Mouse (Mus musculus) testis, postnatal 10 days (tissue): ENCODE results near the gene Commd7.

Source experiments
- DNase-seq: peaks from one replicate; pipeline ENCODE4 v3.0.0; 2021; ENCODE audit warnings: low spot score

Commd7 gene

DNA sequence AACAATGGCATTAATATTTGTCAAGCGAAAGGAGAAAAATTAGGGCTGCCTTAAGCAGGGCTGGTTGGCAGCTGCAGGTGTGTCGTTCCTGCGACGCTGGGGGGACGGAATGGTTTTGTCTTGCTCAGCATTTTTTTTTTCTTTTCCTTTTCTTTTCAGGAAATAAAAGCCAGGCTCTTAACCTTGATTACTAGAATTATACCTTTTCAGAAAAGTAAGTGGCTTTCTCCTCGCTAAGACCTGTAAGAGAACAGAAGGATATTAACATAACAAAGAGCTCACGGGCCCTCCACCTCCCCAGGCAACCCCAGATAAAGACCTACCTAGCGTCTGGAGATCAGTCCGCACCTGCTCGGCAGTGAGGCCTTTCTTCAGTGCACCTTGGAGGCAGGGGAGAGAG, 10.1 kb downstream of the Commd7 start:
- no peak for DNase-seq

DNA sequence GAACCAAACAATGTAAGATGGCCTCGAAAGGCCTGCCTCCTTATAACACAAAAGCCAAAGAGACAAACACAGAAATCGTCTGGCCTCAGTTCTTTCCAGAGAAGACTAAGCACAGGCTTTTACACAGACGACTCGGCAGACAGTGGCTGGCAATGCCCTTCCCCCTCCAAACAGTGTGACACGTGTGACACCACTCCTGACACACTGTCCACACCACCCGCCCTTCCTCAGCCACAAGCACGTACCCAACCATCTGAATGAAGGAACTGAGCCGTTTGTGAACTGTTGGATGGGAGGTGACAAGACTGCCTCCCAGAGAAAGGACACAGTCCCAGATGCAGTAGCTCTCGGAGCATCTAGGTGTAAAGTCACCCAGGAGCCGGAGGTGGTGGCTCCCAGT, 13.7 kb downstream of the Commd7 start:
- DNase-seq, result no peak

- DNase-seq, result no peak
Observed at GRCm38 (mm10) chr2:153618439-153618838, 14.1 kb downstream of the Commd7 start.

DNA sequence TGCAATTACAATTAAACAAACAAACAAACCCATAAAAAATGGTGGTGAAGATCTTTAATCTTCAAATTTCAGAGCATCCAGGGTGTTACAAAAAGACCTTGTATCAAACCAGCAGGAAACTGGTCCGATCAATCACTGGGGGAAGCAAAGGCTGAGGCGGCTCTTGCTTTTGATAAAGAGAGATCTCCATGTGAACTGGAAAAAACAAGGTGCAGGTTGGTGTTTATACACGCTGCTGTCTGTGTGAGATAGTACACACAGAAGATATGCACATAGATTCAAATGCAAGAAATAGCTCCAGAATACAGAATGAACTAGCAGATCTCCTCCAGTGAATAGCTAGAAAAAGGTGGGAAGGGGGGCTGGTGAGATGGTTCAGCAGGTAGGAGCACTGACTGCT, 15.7 kb downstream of the Commd7 start:
- DNase-seq, result no peak

- no peak for DNase-seq
Observed at GRCm38 (mm10) chr2:153612594-153613281, 19.8 kb downstream of the Commd7 start.

GRCm38 (mm10) chr2:153611743-153612142, 20.8 kb downstream of the Commd7 start:
- no peak for DNase-seq

DNA sequence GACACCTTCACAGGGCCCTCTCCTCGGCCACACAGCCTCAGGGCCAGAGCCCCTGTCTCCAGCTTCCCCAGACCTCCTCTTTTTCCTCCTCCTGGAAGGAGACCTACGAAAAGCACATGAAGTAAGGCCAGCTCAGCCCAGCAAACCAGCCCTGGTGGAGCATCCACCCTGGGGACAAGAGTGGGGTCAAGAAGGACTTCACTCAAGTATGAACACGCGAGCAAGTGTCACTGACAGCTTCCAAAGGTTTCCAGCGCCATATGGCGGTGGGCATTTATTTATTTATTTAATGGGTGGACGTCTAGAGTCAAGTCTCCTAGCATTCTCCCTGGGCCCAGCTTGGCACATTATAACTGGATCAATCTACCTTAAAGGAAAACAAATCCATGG, 21.3 kb downstream of the Commd7 start:
- no peak for DNase-seq

DNA sequence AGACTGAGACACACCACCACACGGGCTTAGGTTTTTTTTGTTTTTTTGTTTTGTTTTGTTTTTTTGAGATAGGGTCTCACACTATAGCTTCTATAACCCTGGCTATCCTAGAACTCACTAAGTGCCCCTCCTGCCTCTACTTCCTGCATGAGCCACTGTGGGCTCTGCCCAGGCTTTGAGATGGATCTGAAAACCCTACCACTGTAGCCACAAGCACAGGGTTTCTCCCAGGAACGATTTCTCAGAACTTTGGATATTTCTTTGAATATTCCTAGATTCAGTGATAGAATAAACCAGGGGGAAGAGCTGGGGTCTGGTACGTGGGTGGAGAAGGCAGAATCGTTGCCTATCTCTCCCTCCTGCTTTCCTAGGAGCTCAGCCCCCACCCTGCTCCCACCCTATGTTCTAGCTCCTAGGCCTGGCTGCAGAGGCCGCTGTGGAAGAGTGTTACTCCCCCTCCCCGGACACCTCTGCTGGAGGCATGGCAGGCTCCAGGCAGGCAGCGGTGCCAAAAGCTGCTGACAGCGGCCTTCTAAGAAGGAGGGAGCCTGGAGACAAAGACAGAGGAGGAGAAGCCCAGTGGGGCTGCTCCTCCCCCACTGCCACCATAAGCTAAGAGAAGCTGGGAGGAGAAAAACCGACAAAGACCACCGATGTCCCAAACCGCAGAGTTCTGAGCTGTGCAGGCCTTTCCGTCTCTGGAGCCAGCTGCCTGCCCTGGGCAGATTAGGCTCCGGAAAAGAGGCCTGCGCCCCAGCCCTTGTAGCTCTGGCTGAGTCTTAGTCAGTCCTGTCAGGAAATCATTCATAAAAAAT, 21.9 kb downstream of the Commd7 start:
- DNase-seq, result peak; percentile 64

- peak; percentile 96 for DNase-seq
Observed at GRCm38 (mm10) chr2:153609548-153609947, 23.0 kb downstream of the Commd7 start.

GRCm38 (mm10) chr2:153609058-153609457, 23.5 kb downstream of the Commd7 start:
- DNase-seq, result no peak

DNA sequence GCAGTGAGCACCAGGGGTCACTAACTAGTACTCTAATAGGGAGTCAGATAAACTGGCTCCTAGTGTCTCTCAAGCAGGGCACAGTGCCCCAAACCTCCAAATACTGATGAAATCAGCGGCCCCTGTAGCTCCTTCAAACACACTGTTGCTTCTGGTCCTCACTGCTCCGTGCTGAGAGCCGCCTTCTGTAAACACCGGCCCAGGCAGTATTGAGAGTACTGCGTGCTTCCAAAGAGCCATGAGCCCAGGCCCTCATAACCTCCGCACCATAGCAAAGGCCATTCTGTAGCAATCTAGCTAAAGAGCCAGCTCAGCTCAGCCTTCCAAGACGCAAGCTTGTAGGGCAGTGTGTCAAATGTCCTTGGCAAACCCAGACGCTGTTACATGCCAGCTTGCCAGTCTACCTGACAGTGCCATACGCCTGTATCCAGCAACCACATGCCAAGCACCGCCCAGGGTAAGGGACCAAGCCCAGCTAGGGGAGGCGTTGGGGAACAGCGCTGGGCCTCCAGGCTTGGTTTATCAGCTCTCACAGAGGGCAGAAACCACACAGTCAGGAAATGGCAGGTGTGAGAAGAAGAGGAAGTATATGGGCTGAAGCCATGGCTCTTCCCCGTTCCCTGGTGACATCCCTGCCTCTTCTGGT, 24.6 kb downstream of the Commd7 start:
- no peak for DNase-seq

GRCm38 (mm10) chr2:153606421-153606820, 26.2 kb downstream of the Commd7 start:
- DNase-seq, result no peak

GRCm38 (mm10) chr2:153603724-153604123, 28.9 kb downstream of the Commd7 start:
- no peak for DNase-seq

DNA sequence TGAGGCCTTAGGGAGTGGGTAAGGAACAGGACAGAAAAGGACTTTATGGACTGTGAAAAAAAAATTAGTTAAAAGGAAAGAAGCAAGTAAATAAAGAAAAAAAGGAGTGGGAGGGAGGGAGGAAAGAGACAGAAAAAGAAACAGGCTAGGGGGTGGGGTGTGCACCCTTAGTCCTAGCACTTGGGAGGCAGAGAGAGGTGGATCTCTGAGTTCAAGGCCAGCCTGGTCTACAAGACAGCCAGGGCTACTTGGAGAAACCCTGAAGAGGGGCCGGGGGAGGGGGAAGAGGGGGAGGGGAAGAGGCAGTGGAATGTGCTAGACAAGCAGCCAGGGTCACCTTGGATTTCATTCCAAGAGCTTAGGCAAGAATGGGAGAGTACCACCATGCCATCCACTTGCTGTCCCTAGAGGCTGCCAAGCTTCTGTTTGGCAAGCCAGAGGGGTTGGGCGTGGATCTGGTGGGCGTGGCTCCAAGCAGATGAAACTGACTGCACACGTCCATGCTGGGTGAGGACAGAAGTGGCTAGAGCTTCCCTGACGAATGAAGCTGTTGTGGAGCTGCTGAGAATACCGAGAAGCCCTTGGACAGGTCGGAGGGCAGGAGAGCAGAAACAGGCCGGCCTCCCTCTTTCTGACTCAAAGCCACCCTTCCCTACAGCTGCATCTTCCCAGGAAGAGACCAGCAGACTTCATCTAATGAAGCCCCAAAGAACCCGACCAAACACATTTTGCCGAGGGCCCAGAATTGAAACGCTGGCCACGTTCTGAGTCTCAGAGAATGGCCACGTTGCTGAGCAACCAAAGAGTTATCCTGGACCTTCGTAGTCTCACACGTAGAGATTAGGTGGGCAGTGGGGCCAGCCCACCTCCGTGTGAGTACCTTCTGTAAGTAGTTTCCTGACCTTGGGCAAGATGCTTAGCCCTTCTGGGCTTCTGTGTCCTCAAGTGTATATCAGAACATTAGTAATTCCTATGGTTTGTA, 31.6 kb downstream of the Commd7 start:
- peak; percentile 81 for DNase-seq

GRCm38 (mm10) chr2:153600021-153600666, 32.4 kb downstream of the Commd7 start:
- DNase-seq, result peak; percentile 87

GRCm38 (mm10) chr2:153597626-153598025, 35.0 kb downstream of the Commd7 start:
- no peak for DNase-seq

- DNase-seq, result no peak
Observed at GRCm38 (mm10) chr2:153597014-153597413, 35.6 kb downstream of the Commd7 start.

DNA sequence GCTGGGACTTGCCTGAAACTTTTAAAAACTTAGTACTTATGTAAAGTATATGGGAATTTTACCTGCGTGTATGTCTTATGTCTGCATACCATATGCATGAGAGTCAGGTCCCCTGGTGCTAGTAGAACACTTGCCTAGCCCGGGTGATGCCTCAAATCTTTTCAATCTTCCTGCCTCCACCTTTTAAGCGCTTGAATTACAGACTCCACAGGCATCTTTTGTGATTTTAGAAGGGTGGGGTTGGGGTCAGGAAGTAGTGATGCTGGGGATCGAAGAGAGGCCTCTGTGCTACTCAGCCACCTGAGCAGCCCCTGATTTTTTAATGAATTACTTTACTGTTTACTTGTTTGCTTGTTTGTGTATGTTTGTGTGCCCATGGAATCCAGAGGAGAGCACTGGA, 37.6 kb downstream of the Commd7 start:
- DNase-seq, result no peak

- no peak for DNase-seq
Observed at GRCm38 (mm10) chr2:153593186-153593585, 39.4 kb downstream of the Commd7 start.

GRCm38 (mm10) chr2:153592056-153593014, 40.2 kb downstream of the Commd7 start:
- DNase-seq, result no peak
